23 mouse cellular contexts compared by ENCODE assay signal in genomic region chr10:95299808-95300133, GRCm38 (mm10). TPM values are rescaled to one million over a fixed set of nuclear protein-coding genes. Genes with fewer than 3 reads are reported as not detected.
DNase-seq lines count a peak whose midpoint lies in the region; ATAC-seq and TF ChIP-seq lines count a peak whose summit lies in the region.
"Had no signal": no experiment of that assay in that cellular context is flagged by ENCODE, and none has a peak within 500 bp of the region (broad histone marks: within the 10 kb centered on the region; RNA-seq: fewer than 3 reads in every experiment).

No protein-coding gene starts in this region.

- TF ChIP-seq POLR2A in bone marrow macrophage, adult 2 months (IDR thresholded peaks at IDR 0.05; ENCODE audit: borderline replicate concordance, low read depth, low read length): no peak

- no peak for DNase-seq in gastrocnemius, adult 2 months
- DNase-seq in gastrocnemius, postnatal 10 days: no peak
- no peak for DNase-seq in frontal cortex, postnatal 25 days (ENCODE audit: low spot score in 2 of 2)
- DNase-seq in retina, embryonic 14.5 days (ENCODE audit: low spot score): no peak
- DNase-seq: adrenal gland, adult 2 months; adrenal gland, postnatal 14 days; cerebellum, adult 2 months; cerebellum, adult 9-11 months; cerebellum, postnatal 25 days; gastrocnemius, postnatal 36 days; heart, postnatal 36 days; kidney, adult 11 months had no signal

- no peak overlapping the region for H3K4me3 ChIP-seq in gastrocnemius, adult 2 months
- H3K4me3 ChIP-seq in bone marrow macrophage, adult 2 months (ENCODE audit: insufficient read depth, low read length): no peak overlapping the region
- H3K4me3 ChIP-seq: embryonic facial prominence, embryonic 12.5 days; embryonic facial prominence, embryonic 15.5 days; forebrain, embryonic 13.5 days; intestine, embryonic 15.5 days had no signal

- intact Hi-C loops in gastrocnemius, adult 2 months (cut with DNase I): loop anchor here (2.0 kb wide), 1 partner anchor 13 kb away; no protein-coding TSS in a partner anchor

- peak; percentile 44 for ATAC-seq in inflammation-experienced regulatory T-cells, adult 6 months
- peak; percentile 17; the same call in 1 of the 2 replicates for ATAC-seq in neutrophil, adult 5-6 weeks (ENCODE audit: extremely low read depth, insufficient number of reproducible peaks, low FRiP score, poor library complexity, severe bottlenecking)
- ATAC-seq in cerebellum, adult (ENCODE audit: insufficient number of reproducible peaks, low FRiP score, low TSS enrichment): no peak
- ATAC-seq: forebrain, embryonic 13.5 days; forebrain, embryonic 16.5 days; hindbrain, postnatal 0 days; intestine, embryonic 15.5 days had no signal

- no peak for TF ChIP-seq CTCF in gastrocnemius, adult 2 months (IDR thresholded peaks at IDR 0.05)
- TF ChIP-seq CTCF in bone marrow macrophage, adult 2 months (IDR thresholded peaks at IDR 0.05; ENCODE audit: low read depth, low read length): no peak

- peaks cover 28% of the 10 kb centered on the region for H3K4me1 ChIP-seq in bone marrow macrophage, adult 2 months (ENCODE audit: control insufficient read depth, insufficient read depth, low read length)
- H3K4me1 ChIP-seq: intestine, embryonic 15.5 days had no signal

- peak overlapping the region; percentile 54 for H3K27ac ChIP-seq in gastrocnemius, adult 2 months
- peak overlapping the region; percentile 14; the same call in 1 of the 2 replicates for H3K27ac ChIP-seq in bone marrow macrophage, adult 2 months (ENCODE audit: insufficient read depth, low read depth, low read length)
- H3K27ac ChIP-seq: embryonic facial prominence, embryonic 12.5 days; embryonic facial prominence, embryonic 15.5 days; forebrain, embryonic 13.5 days; hindbrain, embryonic 14.5 days; hindbrain, postnatal 0 days; intestine, embryonic 15.5 days had no signal

RNA-seq across cellular contexts. Expression of gene Cradd, which starts 24.2 kb away (rescaled TPM):
- total RNA-seq in gastrocnemius, adult 2 months (2021): 1 to 10 TPM; 8.6 to 9.8 TPM
- total RNA-seq in gastrocnemius, postnatal 10 days (2021): 10 to 100 TPM; 12.1 to 14.3 TPM
- polyA plus RNA-seq in bone marrow macrophage, adult 2 months (2012; ENCODE audit: insufficient read depth, insufficient read length, missing spikeins): 12.2 and 14.7 TPM in 2 replicates
- 10 to 100 TPM; 20.8 to 32.2 (median 28.9) TPM for polyA plus RNA-seq in inflammation-experienced regulatory T-cells, adult 6 months (2017; shearing (Covaris generic))
- 9.5 and 10.2 TPM in 2 replicates for total RNA-seq in neutrophil, adult 5-6 weeks (2017)
